Mouse (Mus musculus): ENCODE results near the gene Tmem259. TPM values are rescaled to one million over a fixed set of nuclear protein-coding genes. Genes with fewer than 3 reads are reported as not detected.

The Tmem259 gene
- total and polyA plus RNA-seq, 3 experiments: 62.0 to 150 TPM; not detected in 1

- Histone ChIP-seq H3K27ac (ENCODE audit: control insufficient read depth, low read depth, low read length) (no peak overlapping the region), H3K36me3 (ENCODE audit: control insufficient read depth in 1 of 2, insufficient read depth in 2 of 2, low read length in 2 of 2) (peaks cover 2 to 30% of the 10 kb centered on the region in 2 experiments; a peak in 3 of 4 replicates), H3K79me2 (ENCODE audit: control insufficient read depth, insufficient read depth, low read length, poor library complexity) (no peaks in the 10 kb centered on the region), H3K4me3 (ENCODE audit: control insufficient read depth in 1 of 2, insufficient read depth in 1 of 2, low read depth in 2 of 2, low read length in 2 of 2) (no peak overlapping the region), H3K9me3 (replicated peaks; ENCODE audit: insufficient read depth, low read length) (no peaks in the 10 kb centered on the region), H3K9ac (ENCODE audit: control insufficient read depth, low read depth, low read length, poor library complexity, severe bottlenecking) (no peak overlapping the region), H3K27me3 (ENCODE audit: control insufficient read depth in 1 of 2, insufficient read depth in 2 of 2, low read length in 2 of 2) (no peaks in the 10 kb centered on the region), H3K4me1 (ENCODE audit: control insufficient read depth in 1 of 2, insufficient read depth in 2 of 2, low read length in 2 of 2) (peaks cover 6 to 34% of the 10 kb centered on the region in 2 experiments)
- DNase-seq (ENCODE audit: low read depth, low spot score): peak; percentile 59
- TF ChIP-seq MAZ (IDR thresholded peaks at IDR 0.05; ENCODE audit: low read depth, low read length): no peak
Measured at GRCm38 (mm10) chr10:80027681-80028520, 43.8 kb upstream of the Tmem259 start.

GRCm38 (mm10) chr10:80025889-80026288 lies 41.8 kb upstream of the Tmem259 start:
- no peak overlapping the region for H3K27ac ChIP-seq (ENCODE audit: control insufficient read depth, low read depth, low read length)
- no peaks in the 10 kb centered on the region for H3K79me2 ChIP-seq (ENCODE audit: control insufficient read depth, insufficient read depth, low read length, poor library complexity)
- no peaks in the 10 kb centered on the region for H3K9me3 ChIP-seq (replicated peaks; ENCODE audit: insufficient read depth, low read length)
- H3K9ac ChIP-seq (ENCODE audit: control insufficient read depth, low read depth, low read length, poor library complexity, severe bottlenecking): no peak overlapping the region
- TF ChIP-seq POLR2A (IDR thresholded peaks at IDR 0.05; ENCODE audit: control insufficient read depth in 1 of 2, insufficient read depth in 1 of 2, low read depth in 1 of 2, low read length in 2 of 2, poor library complexity in 1 of 2) (no peak), TBP (IDR thresholded peaks at IDR 0.05; ENCODE audit: low read depth, low read length) (no peak), ZNF384 (IDR thresholded peaks at IDR 0.05; ENCODE audit: low read depth, low read length) (no peak), BHLHE40 (IDR thresholded peaks at IDR 0.05; ENCODE audit: borderline replicate concordance, low read depth, low read length) (no peak), SIN3A (IDR thresholded peaks at IDR 0.05; ENCODE audit: low read length) (0 out of 2 replicates have a peak, but pooled peaks have one; percentile 20), MAZ (IDR thresholded peaks at IDR 0.05; ENCODE audit: low read depth, low read length) (no peak), USF1 (IDR thresholded peaks at IDR 0.05; ENCODE audit: low read depth, low read length) (no peak), SMC3 (IDR thresholded peaks at IDR 0.05; ENCODE audit: low read depth, low read length) (no peak), ZKSCAN1 (IDR thresholded peaks at IDR 0.05; ENCODE audit: low read depth, low read length) (no peak)
- DNase-seq (ENCODE audit: low read depth, low spot score): peak; percentile 59
- no peak overlapping the region for H3K4me3 ChIP-seq (ENCODE audit: control insufficient read depth in 1 of 2, insufficient read depth in 1 of 2, low read depth in 2 of 2, low read length in 2 of 2)
- H3K4me1 ChIP-seq (ENCODE audit: control insufficient read depth in 1 of 2, insufficient read depth in 2 of 2, low read length in 2 of 2): peaks cover 2 to 23% of the 10 kb centered on the region in 2 experiments; a peak in 3 of 4 replicates
- peaks cover 2 to 20% of the 10 kb centered on the region in 2 experiments; a peak in 3 of 4 replicates for H3K36me3 ChIP-seq (ENCODE audit: control insufficient read depth in 1 of 2, insufficient read depth in 2 of 2, low read length in 2 of 2)
- no peaks in the 10 kb centered on the region for H3K27me3 ChIP-seq (ENCODE audit: control insufficient read depth in 1 of 2, insufficient read depth in 2 of 2, low read length in 2 of 2)

- no peak for TF ChIP-seq JUND (IDR thresholded peaks at IDR 0.05; ENCODE audit: low read depth, low read length)
- no peak for TF ChIP-seq TBP (IDR thresholded peaks at IDR 0.05; ENCODE audit: low read depth, low read length)
- H3K4me3 ChIP-seq (ENCODE audit: control insufficient read depth in 1 of 2, insufficient read depth in 1 of 2, low read depth in 2 of 2, low read length in 2 of 2): no peak overlapping the region
- H3K27ac ChIP-seq (ENCODE audit: control insufficient read depth, low read depth, low read length): no peak overlapping the region
Measured at GRCm38 (mm10) chr10:80025463-80025862, 41.3 kb upstream of the Tmem259 start.

More at GRCm38 (mm10) chr10:80025463-80025862, 41.3 kb upstream of the Tmem259 start:
- H3K4me1 ChIP-seq (ENCODE audit: control insufficient read depth in 1 of 2, insufficient read depth in 2 of 2, low read length in 2 of 2): peaks cover 2 to 23% of the 10 kb centered on the region in 2 experiments; a peak in 3 of 4 replicates
- no peaks in the 10 kb centered on the region for H3K27me3 ChIP-seq (ENCODE audit: control insufficient read depth in 1 of 2, insufficient read depth in 2 of 2, low read length in 2 of 2)
- peaks cover 2 to 20% of the 10 kb centered on the region in 2 experiments; a peak in 3 of 4 replicates for H3K36me3 ChIP-seq (ENCODE audit: control insufficient read depth in 1 of 2, insufficient read depth in 2 of 2, low read length in 2 of 2)
- no peaks in the 10 kb centered on the region for H3K79me2 ChIP-seq (ENCODE audit: control insufficient read depth, insufficient read depth, low read length, poor library complexity)
- H3K9ac ChIP-seq (ENCODE audit: control insufficient read depth, low read depth, low read length, poor library complexity, severe bottlenecking): no peak overlapping the region
- H3K9me3 ChIP-seq (replicated peaks; ENCODE audit: insufficient read depth, low read length): no peaks in the 10 kb centered on the region
- DNase-seq (ENCODE audit: low read depth, low spot score): no peak
